In the genomic region with DNA sequence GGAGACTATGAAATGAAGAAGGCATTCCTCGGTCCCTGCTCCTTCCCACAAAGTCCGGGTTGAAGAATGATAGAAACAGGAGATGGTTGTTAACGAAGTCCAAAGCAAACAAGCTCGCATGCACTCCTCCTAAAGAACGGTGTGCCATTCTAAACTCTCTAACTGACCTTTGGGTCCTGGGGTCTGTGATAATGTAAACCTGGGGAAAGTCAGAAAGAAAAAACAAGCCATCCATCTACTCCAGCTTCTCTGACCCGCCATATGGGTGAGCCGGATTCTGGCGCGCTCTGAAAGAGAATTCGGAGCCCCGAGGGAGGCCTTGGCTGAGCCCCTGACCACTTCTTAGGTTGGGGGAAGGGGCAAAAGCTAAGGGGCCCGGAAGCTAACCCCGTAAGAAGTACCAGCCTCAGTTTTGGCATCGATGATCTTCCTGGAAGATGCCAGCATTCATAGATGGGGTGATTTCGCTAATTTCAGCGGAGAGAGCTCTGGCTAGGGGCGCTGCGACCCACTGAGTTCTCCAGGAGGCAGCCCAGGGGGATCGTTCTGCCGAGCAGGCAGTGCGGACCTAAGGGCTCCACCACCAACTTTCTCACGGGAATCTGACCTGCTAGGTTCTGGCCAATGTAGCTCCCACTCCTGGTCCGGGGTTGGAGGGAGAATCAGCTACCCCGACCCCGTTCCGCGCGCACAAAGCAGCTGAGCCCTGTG, we compare ENCODE assay signal across 8 mouse cellular contexts. TPM values are rescaled to one million over a fixed set of nuclear protein-coding genes. Genes with fewer than 3 reads are reported as not detected.
DNase-seq lines count a peak whose midpoint lies in the region; ATAC-seq and TF ChIP-seq lines count a peak whose summit lies in the region.

No protein-coding gene starts in this region.

- under 1% methylated on average over 28 of the region's 28 CpGs for WGBS in kidney, embryonic 16.5 days
- WGBS in forebrain, embryonic 16.5 days = under 1% methylated on average over 28 of the region's 28 CpGs
- 1% methylated on average over 28 of the region's 28 CpGs for WGBS in limb, embryonic 15.5 days
- 1% methylated on average over 28 of the region's 28 CpGs for WGBS in stomach, embryonic 15.5 days

- H3K27ac ChIP-seq in kidney, embryonic 16.5 days (ENCODE audit: low read length) = peak overlapping the region; percentile 97
- no peak overlapping the region for H3K27ac ChIP-seq in bone marrow macrophage, adult 2 months (ENCODE audit: insufficient read depth, low read depth, low read length)
- H3K27ac ChIP-seq in forebrain, embryonic 16.5 days (ENCODE audit: low read length) = peak overlapping the region; percentile 63
- H3K27ac ChIP-seq in limb, embryonic 15.5 days = peak overlapping the region; percentile 90
- H3K27ac ChIP-seq in stomach, embryonic 15.5 days = peak overlapping the region; percentile 90

- ATAC-seq in kidney, embryonic 16.5 days (ENCODE audit: low FRiP score, low TSS enrichment) = peak; percentile 37; the same call in 1 of the 2 replicates
- peak; percentile 53 for ATAC-seq in forebrain, embryonic 16.5 days
- no peak for ATAC-seq in limb, embryonic 15.5 days (ENCODE audit: insufficient number of reproducible peaks, low FRiP score, low TSS enrichment, low read depth)
- peak; percentile 4; the same call in 1 of the 2 replicates for ATAC-seq in stomach, embryonic 15.5 days (ENCODE audit: insufficient read depth, low FRiP score, low read depth)

- no peaks in the 10 kb centered on the region for H3K27me3 ChIP-seq in kidney, embryonic 16.5 days (ENCODE audit: insufficient read depth, low read length)
- H3K27me3 ChIP-seq in forebrain, embryonic 16.5 days (replicated peaks; ENCODE audit: control insufficient read depth, insufficient read depth, low read length) = 0 out of 2 replicates have a peak, but pooled peaks cover 2% of the 10 kb centered on the region
- peaks cover 5% of the 10 kb centered on the region; the same call in 1 of the 2 replicates for H3K27me3 ChIP-seq in limb, embryonic 15.5 days
- no peaks in the 10 kb centered on the region for H3K27me3 ChIP-seq in stomach, embryonic 15.5 days (replicated peaks)

- peaks cover 28% of the 10 kb centered on the region for H3K4me1 ChIP-seq in kidney, embryonic 16.5 days (ENCODE audit: insufficient read depth, low read length)
- H3K4me1 ChIP-seq in bone marrow macrophage, adult 2 months (ENCODE audit: control insufficient read depth, insufficient read depth, low read length) = no peaks in the 10 kb centered on the region
- peaks cover 15% of the 10 kb centered on the region for H3K4me1 ChIP-seq in forebrain, embryonic 16.5 days (replicated peaks; ENCODE audit: control insufficient read depth, insufficient read depth, low read length)
- peaks cover 23% of the 10 kb centered on the region for H3K4me1 ChIP-seq in limb, embryonic 15.5 days
- H3K4me1 ChIP-seq in stomach, embryonic 15.5 days = 0 out of 2 replicates have a peak, but pooled peaks cover 3% of the 10 kb centered on the region

- TF ChIP-seq POLR2A in bone marrow macrophage, adult 2 months (IDR thresholded peaks at IDR 0.05; ENCODE audit: borderline replicate concordance, low read depth, low read length) = no peak

- H3K36me3 ChIP-seq in kidney, embryonic 16.5 days (ENCODE audit: insufficient read depth, low read length) = no peaks in the 10 kb centered on the region
- H3K36me3 ChIP-seq in forebrain, embryonic 16.5 days (ENCODE audit: control insufficient read depth, insufficient read depth) = no peaks in the 10 kb centered on the region
- no peaks in the 10 kb centered on the region for H3K36me3 ChIP-seq in limb, embryonic 15.5 days
- no peaks in the 10 kb centered on the region for H3K36me3 ChIP-seq in stomach, embryonic 15.5 days

- H3K4me3 ChIP-seq in kidney, embryonic 16.5 days (ENCODE audit: low read length) = peak overlapping the region; percentile 87
- peak overlapping the region; percentile 57 for H3K4me3 ChIP-seq in bone marrow macrophage, adult 2 months (ENCODE audit: insufficient read depth, low read length)
- H3K4me3 ChIP-seq in forebrain, embryonic 16.5 days (replicated peaks; ENCODE audit: low read length) = peak overlapping the region; percentile 79
- H3K4me3 ChIP-seq in limb, embryonic 15.5 days = peak overlapping the region; percentile 79
- peak overlapping the region; percentile 64 for H3K4me3 ChIP-seq in stomach, embryonic 15.5 days (replicated peaks)

- H3K9ac ChIP-seq in kidney, embryonic 16.5 days (replicated peaks; ENCODE audit: low read length) = peak overlapping the region; percentile 93
- H3K9ac ChIP-seq in forebrain, embryonic 16.5 days (replicated peaks; ENCODE audit: low read depth, low read length) = peak overlapping the region; percentile 78
- H3K9ac ChIP-seq in limb, embryonic 15.5 days = peak overlapping the region; percentile 69
- peak overlapping the region; percentile 59 for H3K9ac ChIP-seq in stomach, embryonic 15.5 days

- peak overlapping the region; percentile 97 for H3K4me2 ChIP-seq in kidney, embryonic 16.5 days (replicated peaks; ENCODE audit: low read depth, low read length)
- peak overlapping the region; percentile 100 for H3K4me2 ChIP-seq in forebrain, embryonic 16.5 days (ENCODE audit: low read length)
- H3K4me2 ChIP-seq in limb, embryonic 15.5 days = peak overlapping the region; percentile 96
- H3K4me2 ChIP-seq in stomach, embryonic 15.5 days = peak overlapping the region; percentile 98

- no peak for TF ChIP-seq CTCF in bone marrow macrophage, adult 2 months (IDR thresholded peaks at IDR 0.05; ENCODE audit: low read depth, low read length)

- H3K9me3 ChIP-seq in kidney, embryonic 16.5 days (ENCODE audit: low read length) = no peaks in the 10 kb centered on the region
- no peaks in the 10 kb centered on the region for H3K9me3 ChIP-seq in forebrain, embryonic 16.5 days (ENCODE audit: control insufficient read depth, low read length)
- no peaks in the 10 kb centered on the region for H3K9me3 ChIP-seq in limb, embryonic 15.5 days
- no peaks in the 10 kb centered on the region for H3K9me3 ChIP-seq in stomach, embryonic 15.5 days

- no peak for DNase-seq in kidney, postnatal 10 days
- no peak for DNase-seq in gastrocnemius, postnatal 4 days (ENCODE audit: low spot score in 2 of 2)
- DNase-seq in frontal cortex, postnatal 36 days (ENCODE audit: low spot score in 2 of 2) = no peak

RNA-seq across cellular contexts. Expression of gene Stxbp6, which starts 1.0 kb away (rescaled TPM):
- polyA plus RNA-seq in kidney, embryonic 16.5 days (2015; fragmentation: Nextera tagmentation; extraction: Ambion mirVana) = 29.1 and 35.6 TPM in 2 replicates
- 0.81 and 1.0 TPM in 2 replicates for polyA plus RNA-seq in bone marrow macrophage, adult 2 months (2012; ENCODE audit: insufficient read depth, insufficient read length, missing spikeins)
- 13.6 and 13.7 TPM in 2 replicates for polyA plus RNA-seq in forebrain, embryonic 16.5 days (2015; fragmentation: Nextera tagmentation; extraction: Ambion mirVana)
- 20.0 and 23.1 TPM in 2 replicates for polyA plus RNA-seq in limb, embryonic 15.5 days (2015; fragmentation: Nextera tagmentation; extraction: Ambion mirVana)
- 19.2 and 29.1 TPM in 2 replicates for polyA plus RNA-seq in stomach, embryonic 15.5 days (2015; fragmentation: Nextera tagmentation; extraction: Ambion mirVana)
- total RNA-seq in gastrocnemius, postnatal 4 days (2021) = 10 to 100 TPM; 14.9 to 19.2 TPM
